Mouse (Mus musculus) splenic B cell, adult 2 months (primary cell): Measurements from ENCODE around the gene Ccdc137.
A peak's percentile ranks its signal among the peaks of the same experiment; 100 is the strongest.

Experiments used
- DNase-seq: peaks from one replicate; pipeline ENCODE4 v3.0.0-alpha.2; 2011; ENCODE audit warnings: low read depth, low spot score
- H3K27me3 ChIP-seq: 2 replicates; pipeline ENCODE4 v1.6.1; 2012; ENCODE audit warnings: mild to moderate bottlenecking, low read length, moderate library complexity, mixed read lengths; ENCODE audit not compliant: control insufficient read depth, poor library complexity, insufficient read depth, severe bottlenecking
- H3K36me3 ChIP-seq: 2 replicates; pipeline ENCODE4 v1.6.1; 2012; ENCODE audit warnings: mild to moderate bottlenecking, low read length, moderate library complexity, mixed read lengths; ENCODE audit not compliant: control insufficient read depth, poor library complexity, insufficient read depth, severe bottlenecking

The Ccdc137 gene

DNA sequence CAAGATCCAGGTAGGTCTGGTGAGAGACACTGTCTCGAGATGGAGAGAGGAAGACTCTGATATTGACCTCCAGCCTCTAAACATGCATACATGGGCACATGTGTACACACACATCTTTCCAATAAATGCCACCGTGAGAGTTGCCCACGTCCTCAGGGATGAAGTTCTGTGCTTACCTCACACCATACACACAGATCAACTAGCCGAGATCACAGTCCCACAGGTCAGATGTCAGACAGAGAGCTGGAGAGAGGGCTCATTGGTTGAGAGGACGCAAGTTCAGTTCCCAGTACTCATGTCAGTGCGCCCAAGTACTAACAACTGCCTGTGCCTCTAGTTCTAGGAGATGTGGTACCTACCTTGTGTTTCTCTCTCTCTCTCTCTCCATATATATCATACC is 43.1 kb downstream of the Ccdc137 start:
- no peak for DNase-seq
- H3K27me3 ChIP-seq, result no peaks in the 10 kb centered on the region
- H3K36me3 ChIP-seq, result no peaks in the 10 kb centered on the region; the same call in 1 of the 2 replicates

- no peak for DNase-seq
- Histone ChIP-seq H3K36me3 (no peaks in the 10 kb centered on the region), H3K27me3 (no peaks in the 10 kb centered on the region)
Measured at GRCm38 (mm10) chr11:120501701-120502100, 43.8 kb downstream of the Ccdc137 start.

- no peak for DNase-seq
- H3K27me3 ChIP-seq, result no peaks in the 10 kb centered on the region
Measured at GRCm38 (mm10) chr11:120505661-120506060, 47.7 kb downstream of the Ccdc137 start.

GRCm38 (mm10) chr11:120506899-120507298 is 49.0 kb downstream of the Ccdc137 start:
- no peak for DNase-seq
- no peaks in the 10 kb centered on the region for H3K27me3 ChIP-seq
- no peaks in the 10 kb centered on the region for H3K36me3 ChIP-seq

More at GRCm38 (mm10) chr11:120505661-120506060, 47.7 kb downstream of the Ccdc137 start:
- H3K36me3 ChIP-seq, result no peaks in the 10 kb centered on the region

- Histone ChIP-seq H3K36me3 (no peaks in the 10 kb centered on the region), H3K27me3 (no peaks in the 10 kb centered on the region)
- DNase-seq, result no peak
Measured at GRCm38 (mm10) chr11:120507611-120508289, 49.8 kb downstream of the Ccdc137 start.

DNA sequence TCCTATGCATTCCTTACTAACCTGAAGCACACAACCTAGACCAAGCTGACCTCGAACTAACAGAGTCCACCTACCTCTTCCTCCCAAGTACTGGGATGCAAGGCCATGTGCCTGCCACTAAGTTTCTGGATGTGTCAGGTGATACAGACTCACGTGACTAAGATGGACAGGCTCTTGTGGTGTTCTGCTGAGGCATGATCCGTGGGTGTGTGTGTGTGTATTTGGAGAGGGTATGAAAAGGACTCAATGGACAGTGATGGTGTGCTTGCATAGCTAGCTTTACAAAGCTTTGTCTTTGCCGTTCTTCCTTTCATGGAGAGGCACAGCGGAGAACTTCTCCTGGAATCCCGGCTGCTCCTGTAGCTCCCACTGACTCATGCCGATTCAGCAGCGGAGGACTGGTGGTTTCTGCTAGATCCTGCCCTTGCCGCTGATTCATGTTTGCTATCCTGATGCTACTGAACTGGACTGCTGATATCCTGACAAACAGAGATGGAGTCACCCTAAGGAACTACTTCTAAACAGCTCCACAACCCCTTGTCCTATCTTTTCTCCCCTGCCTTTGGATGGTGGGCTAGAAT is 50.5 kb downstream of the Ccdc137 start:
- H3K36me3 ChIP-seq, result no peaks in the 10 kb centered on the region
- DNase-seq, result no peak
- no peaks in the 10 kb centered on the region for H3K27me3 ChIP-seq

GRCm38 (mm10) chr11:120509940-120510339 is 52.0 kb downstream of the Ccdc137 start:
- DNase-seq, result no peak
- Histone ChIP-seq H3K36me3 (no peaks in the 10 kb centered on the region), H3K27me3 (no peaks in the 10 kb centered on the region)

- no peaks in the 10 kb centered on the region for H3K27me3 ChIP-seq
- no peaks in the 10 kb centered on the region for H3K36me3 ChIP-seq
- peak; percentile 41 for DNase-seq
Measured at GRCm38 (mm10) chr11:120510375-120511030, 52.6 kb downstream of the Ccdc137 start.

DNA sequence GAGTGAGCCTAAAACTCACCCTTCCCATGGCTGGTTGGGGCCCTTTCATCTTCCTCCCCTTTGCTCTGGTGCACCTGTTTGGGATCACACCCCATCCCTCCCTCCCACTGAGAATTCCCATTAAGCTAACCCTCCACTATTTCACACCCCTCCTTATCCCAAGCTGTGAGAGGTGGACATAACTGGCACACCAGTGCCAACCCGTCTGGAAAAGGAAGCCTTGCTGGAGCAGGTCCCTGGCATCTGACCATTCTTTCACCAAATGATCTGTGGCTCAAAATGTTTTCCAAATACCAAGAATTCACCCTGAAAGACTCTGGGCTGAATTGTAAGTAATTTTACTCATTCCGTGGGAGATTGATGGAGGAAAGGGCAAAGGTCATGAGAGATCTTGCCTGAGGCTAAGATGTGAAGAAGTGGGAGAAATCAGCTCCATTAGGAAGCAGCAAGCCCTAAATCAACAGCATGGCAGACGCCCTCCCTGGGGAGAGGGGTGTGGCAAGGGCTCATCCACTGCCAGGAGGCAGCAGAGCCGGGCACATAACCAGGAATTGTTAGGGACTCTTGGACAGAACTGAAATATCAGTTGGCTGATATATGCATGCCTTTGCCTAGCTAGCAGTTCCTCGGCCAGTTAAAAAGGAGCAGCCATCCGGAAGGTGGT is 55.0 kb downstream of the Ccdc137 start:
- H3K27me3 ChIP-seq, result no peaks in the 10 kb centered on the region
- H3K36me3 ChIP-seq, result no peaks in the 10 kb centered on the region
- no peak for DNase-seq
